Mouse (Mus musculus) cerebellum, postnatal 36 days (tissue): ENCODE results near the gene Col11a2.
A peak's percentile ranks its signal among the peaks of the same experiment; 100 is the strongest.

Experiments used
- DNase-seq, 2 experiments: peaks; one replicate each; pipeline ENCODE4 v3.0.0; 2021 to 2022; ENCODE audit warnings: mixed read lengths in 2 of 2

Gene Col11a2

GRCm38 (mm10) chr17:34072091-34072490, 32.9 kb downstream of the Col11a2 start:
- no peak for DNase-seq

- peak; percentile 63 to 75 for DNase-seq
Observed at GRCm38 (mm10) chr17:34075271-34075670, 36.0 kb downstream of the Col11a2 start.

DNA sequence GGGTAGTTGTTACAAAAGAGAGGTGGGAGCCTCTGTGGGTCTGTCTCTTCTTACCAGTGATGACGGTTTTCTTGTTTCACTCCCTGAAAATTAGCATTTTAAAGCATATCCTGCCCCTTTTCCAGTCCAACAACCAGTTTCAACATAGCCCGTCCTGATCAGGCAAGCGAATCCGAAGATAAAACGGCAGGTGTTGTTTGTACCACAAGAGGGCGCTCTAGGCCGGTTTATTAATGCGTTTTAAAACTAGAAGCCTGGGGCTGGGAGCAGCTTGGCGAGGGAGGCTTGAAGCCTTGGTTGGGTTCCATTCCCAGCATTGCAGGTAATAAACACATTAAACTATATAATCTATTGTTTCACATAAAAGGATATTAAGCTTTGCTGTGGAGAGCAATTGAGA, 38.3 kb downstream of the Col11a2 start:
- peak; percentile 59 to 74 for DNase-seq

- no peak for DNase-seq
Observed at GRCm38 (mm10) chr17:34078148-34078547, 38.9 kb downstream of the Col11a2 start.

DNA sequence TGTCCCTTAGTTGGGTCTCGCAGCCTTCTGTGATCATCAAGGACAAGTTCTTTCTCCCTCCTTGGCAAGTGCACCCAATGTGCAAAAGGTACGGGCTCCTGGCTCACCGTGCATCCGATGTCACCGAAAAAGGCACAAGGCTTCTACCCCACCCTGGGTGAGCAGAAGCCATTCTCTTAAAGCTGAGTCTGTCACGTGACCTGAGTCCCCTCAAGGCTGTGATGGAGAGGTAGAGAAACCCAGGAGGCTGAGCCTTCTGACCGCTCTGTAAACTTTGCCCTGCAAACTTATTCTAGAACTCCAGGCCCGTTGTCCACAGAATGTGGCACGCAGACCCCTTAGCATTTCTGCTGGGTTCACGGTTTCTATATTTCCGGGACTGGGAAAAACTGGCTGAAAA, 39.8 kb downstream of the Col11a2 start:
- no peak for DNase-seq

DNA sequence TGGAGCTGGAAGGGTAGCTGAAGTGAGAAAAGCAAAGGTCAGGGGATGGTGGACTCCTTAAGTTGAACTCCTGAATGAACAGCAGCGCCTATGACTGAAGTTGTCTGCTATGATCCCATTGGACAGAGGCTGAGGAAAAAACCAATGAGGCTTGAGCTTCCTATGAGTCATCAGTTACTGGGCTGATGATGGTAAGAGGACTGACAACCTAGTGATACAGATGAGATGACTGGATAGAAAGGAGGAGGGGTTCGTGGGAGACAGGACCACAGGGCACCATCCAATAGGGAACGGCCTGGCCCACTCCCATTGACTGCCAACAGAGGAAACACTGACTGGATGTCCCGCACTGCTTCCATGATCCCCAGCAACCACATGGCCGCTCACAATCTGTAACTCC, 40.4 kb downstream of the Col11a2 start:
- DNase-seq, result no peak

- no peak for DNase-seq
Observed at GRCm38 (mm10) chr17:34083104-34083503, 43.9 kb downstream of the Col11a2 start.

DNA sequence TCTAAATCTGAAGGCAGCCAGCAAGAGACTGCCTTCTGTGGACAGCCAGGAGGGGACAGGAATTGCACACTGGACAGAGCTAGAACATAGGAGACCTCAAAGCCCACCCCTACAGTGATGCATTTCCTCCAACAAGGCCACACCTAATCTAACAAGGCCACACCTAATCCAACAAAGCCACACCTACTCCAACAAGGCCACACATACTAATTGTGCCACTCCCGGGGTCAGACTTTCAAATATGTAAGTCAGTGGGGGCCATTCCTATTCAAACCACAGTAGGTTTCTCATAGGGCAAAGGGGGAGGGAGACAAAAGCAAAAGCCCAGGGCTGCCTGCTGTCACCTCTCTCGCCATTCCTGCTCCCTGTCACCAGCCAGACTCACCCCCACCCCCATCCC, 48.1 kb downstream of the Col11a2 start:
- no peak for DNase-seq

DNA sequence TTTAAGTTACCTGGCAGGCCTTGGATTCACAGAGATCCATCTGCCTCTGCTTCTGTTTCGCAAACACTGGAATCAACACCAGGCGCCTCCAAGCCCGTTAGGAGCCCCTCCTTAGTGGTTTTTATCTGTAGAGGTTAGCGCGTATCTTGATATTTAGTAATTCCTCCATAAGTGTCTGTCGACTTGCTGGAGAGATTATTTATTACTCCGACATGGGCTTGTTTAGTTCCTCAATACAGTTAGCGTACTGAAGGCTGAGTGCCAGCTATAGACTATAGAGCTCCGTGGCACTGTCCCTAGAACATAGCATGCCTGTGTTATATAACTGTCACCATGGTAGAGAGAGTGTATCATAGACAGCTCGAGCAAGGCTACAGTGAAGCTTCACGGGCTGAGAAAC, 48.9 kb downstream of the Col11a2 start:
- DNase-seq, result no peak

- no peak for DNase-seq
Observed at GRCm38 (mm10) chr17:34090923-34091322, 51.7 kb downstream of the Col11a2 start.

DNA sequence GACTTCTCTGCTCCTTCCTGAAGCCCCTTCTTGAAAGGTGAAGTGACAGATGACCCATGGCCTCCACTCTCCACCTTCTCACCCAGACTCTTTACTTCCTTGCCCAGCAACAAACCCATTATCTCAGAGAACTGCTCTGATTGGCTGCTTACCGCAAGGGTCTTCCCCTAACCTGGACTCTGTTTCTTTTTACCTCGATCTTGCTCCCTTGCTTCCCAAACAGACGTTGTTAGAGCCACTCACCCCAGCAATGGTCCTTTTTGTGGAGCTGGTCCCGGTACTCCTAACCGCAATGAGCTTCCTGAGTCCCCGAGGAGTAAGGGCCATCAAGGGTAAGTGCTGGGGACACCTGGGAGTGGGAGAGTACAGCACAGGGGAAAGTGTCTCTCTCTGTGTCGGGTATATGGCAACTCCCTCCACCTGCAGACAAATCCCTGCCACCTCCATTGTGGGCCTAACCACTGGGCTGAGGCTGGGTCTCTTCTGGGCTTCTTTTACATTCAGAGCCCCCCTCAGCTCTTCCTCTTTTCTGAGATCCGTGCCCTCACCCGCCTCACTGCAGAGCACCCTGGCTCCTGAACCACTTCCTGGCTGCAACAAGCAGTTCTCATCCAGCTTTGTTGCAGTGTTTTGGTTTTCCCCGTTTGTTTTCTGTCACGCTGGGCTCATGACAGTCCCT, 53.1 kb downstream of the Col11a2 start, which contains the start of gene H2-Oa:
TSS of gene H2-Oa (plus strand) at position 144 of the 679 bp plus-strand sequence.
- DNase-seq, result no peak

DNA sequence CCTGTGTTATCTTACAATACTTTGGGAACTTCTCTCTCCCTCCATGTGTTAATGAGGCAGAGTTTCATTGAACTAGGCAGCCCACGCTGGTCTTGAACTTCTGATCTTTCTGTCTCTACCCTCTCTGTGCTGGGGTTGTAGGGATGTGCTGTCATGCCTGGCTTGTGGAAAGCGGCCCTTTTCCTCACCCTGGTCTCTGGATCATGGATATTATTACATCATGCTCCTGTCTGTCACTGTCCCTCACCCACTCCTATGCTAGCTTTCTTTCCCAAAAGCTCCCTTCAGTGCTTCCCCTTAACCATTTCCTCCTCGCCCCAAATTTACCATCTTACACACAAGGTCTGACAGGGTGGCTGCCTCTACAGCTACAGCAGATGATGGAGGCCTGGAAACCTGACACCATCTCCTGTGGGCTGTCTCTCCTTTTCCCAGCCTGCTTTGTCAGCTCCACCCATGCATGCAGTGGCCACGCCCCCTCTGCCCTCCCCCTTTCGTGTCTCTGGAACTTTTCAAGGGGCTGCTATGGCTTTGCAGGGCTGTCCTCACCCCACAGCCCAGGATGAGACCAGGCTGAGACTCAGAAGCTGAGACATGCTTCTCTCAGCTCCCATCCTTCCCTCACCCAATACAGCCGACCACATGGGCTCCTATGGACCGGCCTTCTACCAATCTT, 54.1 kb downstream of the Col11a2 start:
- DNase-seq, result no peak

- no peak for DNase-seq
Observed at GRCm38 (mm10) chr17:34094283-34095035, 55.2 kb downstream of the Col11a2 start.

- no peak for DNase-seq
Observed at GRCm38 (mm10) chr17:34096497-34097010, 57.3 kb downstream of the Col11a2 start.

GRCm38 (mm10) chr17:34097272-34097671, 58.0 kb downstream of the Col11a2 start:
- DNase-seq, result no peak

DNA sequence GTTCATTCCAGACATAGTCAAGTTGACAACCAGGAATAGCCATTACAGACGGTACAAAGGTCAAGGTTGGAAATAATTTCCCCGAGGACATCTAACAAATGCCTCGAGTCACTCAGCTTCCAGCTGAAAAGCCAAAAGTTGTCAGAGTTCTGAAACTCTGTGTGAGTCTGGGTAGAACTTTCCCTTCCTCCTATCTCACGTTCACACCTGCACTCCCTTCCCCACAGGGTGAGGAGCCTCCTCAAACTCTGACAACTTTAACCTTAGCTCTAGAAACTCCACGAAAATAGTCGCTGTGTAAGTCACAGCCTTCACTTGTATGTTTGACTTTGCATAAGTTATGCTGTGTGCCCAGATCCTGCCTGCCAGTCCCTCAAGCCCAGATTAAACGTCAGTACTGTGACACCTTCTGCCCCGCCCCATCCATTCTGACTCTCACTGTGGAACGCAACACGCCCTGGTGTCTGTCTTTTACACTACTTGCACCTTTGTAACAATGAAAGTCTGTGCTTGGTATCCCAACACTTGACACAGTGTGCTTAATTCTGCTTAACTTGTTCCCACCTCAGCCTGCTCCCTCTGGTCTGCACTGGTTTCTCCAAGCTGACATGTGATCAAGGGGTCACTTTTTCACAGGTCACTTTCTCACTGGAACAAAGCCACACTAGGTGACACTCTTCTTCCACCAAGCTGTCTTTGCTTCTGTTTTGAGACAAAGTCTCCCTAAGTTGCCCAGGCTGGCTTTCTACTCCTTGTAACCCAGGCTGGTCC, 59.7 kb downstream of the Col11a2 start:
- DNase-seq, result no peak

DNA sequence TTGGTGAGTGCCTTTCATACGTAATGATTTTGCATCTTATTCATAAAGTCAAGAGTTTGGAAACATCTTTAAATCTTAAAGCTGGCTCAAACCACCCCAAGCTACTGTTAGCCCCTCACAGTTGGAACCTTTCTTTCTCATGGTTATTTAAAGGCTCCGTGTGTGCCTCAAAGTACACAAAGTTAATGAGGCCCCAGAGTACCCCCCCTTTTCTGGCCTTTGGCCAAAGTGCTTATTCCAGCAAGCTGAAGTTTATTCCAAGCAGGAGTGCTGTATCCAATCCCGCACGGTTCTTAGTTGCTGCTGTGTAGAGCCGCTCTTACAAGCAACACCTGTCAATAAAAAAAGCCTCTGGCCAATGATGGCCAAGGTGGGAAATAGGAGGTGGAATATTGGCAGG, 60.3 kb downstream of the Col11a2 start:
- DNase-seq, result no peak

GRCm38 (mm10) chr17:34101185-34101584, 61.9 kb downstream of the Col11a2 start:
- no peak for DNase-seq

GRCm38 (mm10) chr17:34101604-34102032, 62.4 kb downstream of the Col11a2 start:
- peak; percentile 93 to 95 for DNase-seq

DNA sequence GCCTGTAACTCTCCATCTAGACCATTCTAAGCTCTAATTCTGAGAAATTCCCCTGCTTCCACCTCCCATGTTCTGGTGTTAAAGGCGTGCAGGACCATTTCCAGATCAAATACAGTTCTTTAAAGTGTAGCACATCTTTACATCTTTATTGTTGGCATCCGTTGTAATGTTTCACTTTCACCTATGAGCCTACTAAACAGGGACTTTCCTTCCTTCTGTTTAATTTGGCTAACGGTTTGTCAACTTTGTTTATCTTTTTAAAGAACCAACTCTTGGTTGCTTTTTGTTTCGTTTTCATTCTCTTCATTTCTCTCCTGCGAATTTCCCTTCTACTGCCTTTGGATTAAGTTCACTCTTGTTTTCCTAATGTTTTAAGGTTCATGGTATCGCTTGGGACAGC, 63.6 kb downstream of the Col11a2 start:
- no peak for DNase-seq

- DNase-seq, result no peak
Observed at GRCm38 (mm10) chr17:34104804-34105203, 65.6 kb downstream of the Col11a2 start.

- no peak for DNase-seq
Observed at GRCm38 (mm10) chr17:34106555-34106954, 67.3 kb downstream of the Col11a2 start.
